Mouse (Mus musculus) kidney, postnatal 14 days (tissue): ENCODE measurements at regions not wholly inside any gene's neighbourhood (a gene's known extent, or its start where the extent isn't known, plus 50 kb on each side); places are given as distances from the start of the nearest gene placed in this dataset.

Experiments used
- DNase-seq: peaks from one replicate; pipeline ENCODE4 v3.0.0; 2022; ENCODE audit warnings: mixed read lengths

DNA sequence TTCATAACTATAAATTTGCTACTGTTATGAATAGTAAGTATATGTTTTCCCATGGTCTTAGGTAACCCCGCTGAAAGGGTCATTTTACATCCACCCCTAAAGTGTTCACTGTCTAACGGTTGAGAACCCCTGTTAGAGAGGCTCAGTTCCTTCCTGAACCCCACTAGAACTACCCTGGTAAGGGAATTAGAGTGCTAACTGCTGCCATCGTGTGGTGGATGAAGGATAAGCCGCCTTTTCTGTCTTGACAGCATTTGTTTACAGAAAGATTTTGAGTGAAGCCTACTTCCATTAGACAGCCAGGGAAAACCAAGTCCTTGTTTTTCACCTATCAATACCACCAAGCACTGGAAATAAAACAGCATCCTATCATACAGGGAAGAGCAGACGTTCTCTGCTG, 90.3 kb upstream of the Tbx22 start:
- peak; percentile 0 for DNase-seq
